Mouse (Mus musculus) erythroblast, embryonic 14.5 days (primary cell): Measurements from ENCODE around the gene Zbtb4.

Source experiments
- GATA1 ChIP-seq: IDR thresholded peaks from 2 replicates; pipeline ENCODE4 v1.6.1; 2012; ENCODE audit warnings: low read length, inconsistent platforms, mixed read lengths
- TAL1 ChIP-seq: IDR thresholded peaks from 3 replicates; pipeline ENCODE4 v1.6.1; 2012; ENCODE audit warnings: low read length, inconsistent platforms, mixed read lengths

GRCm38 (mm10) chr11:69765221-69766125, at the start of gene Zbtb4:
- TF ChIP-seq GATA1 = no peak
- TF ChIP-seq TAL1 = no peak
